Mouse (Mus musculus) lung, postnatal 0 days (tissue): ENCODE measurements around the gene Bace2. TPM values are rescaled to one million over a fixed set of nuclear protein-coding genes. Genes with fewer than 3 reads are reported as not detected.

ENCODE experiments used
- ATAC-seq: fragments of 200-750 bp; cut with Nextera tagmentation; 2 replicates; pipeline ENCODE4 v1.8.0; 2017; ENCODE audit warnings: moderate library complexity
- DNase-seq: peaks from one replicate; pipeline ENCODE4 v3.0.0-alpha.2; 2016; ENCODE audit warnings: low spot score
- H3K27ac ChIP-seq: fragments of 300-500 bp; sonication (generic); 2 replicates; pipeline ENCODE4 v1.5.1; 2014; ENCODE audit warnings: antibody characterized with exemption, mild to moderate bottlenecking, low read length, mixed read lengths
- H3K27me3 ChIP-seq: fragments of 300-500 bp; sonication (generic); replicated peaks from 2 replicates; pipeline ENCODE4 v1.6.1; 2014; ENCODE audit warnings: low read length, mixed read lengths; ENCODE audit not compliant: insufficient read depth
- H3K36me3 ChIP-seq: fragments of 300-500 bp; sonication (generic); 2 replicates; pipeline ENCODE4 v1.6.1; 2014; ENCODE audit warnings: low read length, mixed read lengths; ENCODE audit not compliant: insufficient read depth
- H3K4me1 ChIP-seq: fragments of 300-500 bp; sonication (generic); 2 replicates; pipeline ENCODE4 v1.6.1; 2014; ENCODE audit warnings: antibody characterized with exemption, low read depth, low read length, mixed read lengths; ENCODE audit not compliant: insufficient read depth
- H3K4me2 ChIP-seq: fragments of 300-500 bp; sonication (generic); replicated peaks from 2 replicates; pipeline ENCODE4 v1.6.1; 2014; ENCODE audit warnings: low read depth, mild to moderate bottlenecking, low read length, moderate library complexity, mixed read lengths
- H3K4me3 ChIP-seq: fragments of 300-500 bp; sonication (generic); 2 replicates; pipeline ENCODE4 v1.5.1; 2014; ENCODE audit warnings: low read depth, low read length
- H3K9ac ChIP-seq: fragments of 300-500 bp; sonication (generic); replicated peaks from 2 replicates; pipeline ENCODE4 v1.6.1; 2014; ENCODE audit warnings: low read depth, mild to moderate bottlenecking
- H3K9me3 ChIP-seq: fragments of 300-500 bp; sonication (generic); 2 replicates; pipeline ENCODE4 v1.6.1; 2016; ENCODE audit warnings: low read length, mixed read lengths
- CTCF ChIP-seq: IDR thresholded peaks from 2 replicates; pipeline ENCODE4 v1.5.1; 2016; ENCODE audit warnings: antibody characterized with exemption, mild to moderate bottlenecking
- EP300 ChIP-seq: IDR thresholded peaks from 2 replicates; pipeline ENCODE4 v1.6.1; 2016; ENCODE audit warnings: antibody characterized with exemption, mild to moderate bottlenecking, control low read depth
- WGBS: fragments of 180-500 bp; shearing (Covaris S2); extraction: QIAGEN DNeasy Blood & Tissue Kit; methylation state at CpG from one replicate; pipeline ENCODE4 v1.1.7; 2014; 5-methylcytosine and 5-hydroxymethylcytosine counted together
- polyA plus RNA-seq: library from polyadenylated mRNA; unstranded; fragments of >200 nt; fragmentation: Nextera tagmentation; extraction: Ambion mirVana; gene quantifications from 2 replicates; pipeline ENCODE4 v1.2.1, GENCODE M21; 2015

The Bace2 gene
- polyA plus RNA-seq, 1 experiment from 2014 or later, result 16.2 TPM

- 73% methylated on average over 4 of the region's 4 CpGs for whole genome bisulfite sequencing
- H3K4me3 ChIP-seq, result no peak overlapping the region
- H3K4me1 ChIP-seq, result no peaks in the 10 kb centered on the region
- H3K27me3 ChIP-seq, result no peaks in the 10 kb centered on the region
- H3K27ac ChIP-seq, result no peak overlapping the region
- TF ChIP-seq EP300 (no peak), CTCF (no peak)
- H3K9ac ChIP-seq, result no peak overlapping the region
- no peak overlapping the region for H3K4me2 ChIP-seq
- no peak for ATAC-seq
- DNase-seq, result no peak
- H3K9me3 ChIP-seq, result no peaks in the 10 kb centered on the region
- H3K36me3 ChIP-seq, result no peaks in the 10 kb centered on the region
These were observed 111.7 kb downstream of the Bace2 start for GRCm38 (mm10) chr16:97467993-97468791.

DNA sequence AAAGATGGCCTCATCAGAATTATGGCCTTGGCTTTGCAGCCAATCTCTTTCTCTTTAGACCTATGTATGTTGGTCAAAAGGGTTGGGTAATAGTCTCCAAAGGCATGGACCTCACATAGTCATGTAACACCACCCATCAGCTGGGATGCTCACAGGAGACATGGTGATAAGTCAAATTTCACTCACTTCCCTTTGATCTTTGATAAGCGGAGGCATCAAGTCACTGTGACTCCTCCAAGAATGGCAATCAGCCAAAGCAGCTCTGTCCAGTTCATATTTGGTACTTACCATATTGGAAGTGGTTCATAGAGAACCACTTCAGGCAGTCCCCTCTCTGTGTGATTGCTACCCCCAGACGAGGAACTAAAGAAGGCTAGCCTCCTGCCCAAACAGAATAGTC, 118.1 kb downstream of the Bace2 start:
- H3K9ac ChIP-seq, result no peak overlapping the region
- H3K4me3 ChIP-seq, result no peak overlapping the region
- DNase-seq (no peak), ATAC-seq (no peak)
- no peak overlapping the region for H3K4me2 ChIP-seq
- H3K27me3 ChIP-seq, result no peaks in the 10 kb centered on the region
- H3K9me3 ChIP-seq, result no peaks in the 10 kb centered on the region
- H3K27ac ChIP-seq, result no peak overlapping the region
- 59% methylated on average over 2 of the region's 2 CpGs for WGBS
- TF ChIP-seq CTCF, result no peak
- TF ChIP-seq EP300, result no peak
- no peaks in the 10 kb centered on the region for H3K4me1 ChIP-seq
- no peaks in the 10 kb centered on the region for H3K36me3 ChIP-seq

DNA sequence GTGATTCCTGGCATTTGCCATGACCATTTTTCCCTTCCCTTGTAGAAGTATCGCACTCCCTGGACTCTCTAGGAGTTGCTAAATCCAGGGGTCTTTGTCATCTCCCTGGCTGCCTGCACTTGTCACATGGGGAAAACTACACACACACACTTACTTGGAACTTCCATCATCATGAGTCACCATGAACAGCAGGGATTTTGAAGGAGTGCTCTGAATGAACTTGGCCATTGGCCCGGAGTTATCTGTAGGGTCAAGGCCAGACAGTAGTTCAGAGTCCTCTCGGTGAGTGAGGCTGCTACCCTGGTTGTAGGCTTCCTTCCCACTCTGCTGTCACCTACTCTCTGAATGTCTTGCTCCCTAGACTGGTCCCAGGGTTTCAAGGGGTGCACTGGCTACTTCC, 119.0 kb downstream of the Bace2 start:
- Histone ChIP-seq H3K4me3 (no peak overlapping the region), H3K27ac (no peak overlapping the region), H3K4me1 (no peaks in the 10 kb centered on the region), H3K9ac (no peak overlapping the region), H3K27me3 (no peaks in the 10 kb centered on the region), H3K4me2 (no peak overlapping the region), H3K9me3 (no peaks in the 10 kb centered on the region), H3K36me3 (no peaks in the 10 kb centered on the region)
- peak; percentile 33 for ATAC-seq
- 66% methylated on average over 3 of the region's 3 CpGs for WGBS
- no peak for TF ChIP-seq CTCF
- peak; percentile 29 for DNase-seq

DNA sequence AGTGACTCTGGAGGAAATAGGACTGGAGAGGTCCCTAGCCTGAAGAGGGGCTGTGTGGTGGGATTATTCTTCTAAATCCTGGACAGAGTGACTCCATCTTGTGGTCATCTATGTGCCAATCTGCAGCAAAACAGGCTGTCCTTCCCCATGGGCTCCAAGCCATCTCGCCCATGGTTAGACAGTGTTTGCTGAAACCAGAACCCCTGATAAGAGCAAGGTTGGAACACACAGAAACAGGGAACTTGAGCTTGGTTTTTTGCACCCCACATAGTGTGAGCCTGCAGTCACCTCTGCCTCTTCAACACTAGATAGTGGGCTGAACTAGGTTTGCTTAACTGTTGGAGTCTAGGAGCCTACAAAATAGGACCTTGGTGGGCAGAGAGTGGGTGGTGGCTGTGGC, 120.0 kb downstream of the Bace2 start:
- DNase-seq (no peak), ATAC-seq (no peak)
- Histone ChIP-seq H3K36me3 (no peaks in the 10 kb centered on the region), H3K9ac (no peak overlapping the region), H3K27me3 (no peaks in the 10 kb centered on the region), H3K4me2 (no peak overlapping the region), H3K4me3 (no peak overlapping the region), H3K27ac (no peak overlapping the region), H3K4me1 (no peaks in the 10 kb centered on the region), H3K9me3 (no peaks in the 10 kb centered on the region)
- TF ChIP-seq CTCF, result no peak
- TF ChIP-seq EP300, result no peak
- 50% methylated on average over 1 of the region's 1 CpGs for WGBS

DNA sequence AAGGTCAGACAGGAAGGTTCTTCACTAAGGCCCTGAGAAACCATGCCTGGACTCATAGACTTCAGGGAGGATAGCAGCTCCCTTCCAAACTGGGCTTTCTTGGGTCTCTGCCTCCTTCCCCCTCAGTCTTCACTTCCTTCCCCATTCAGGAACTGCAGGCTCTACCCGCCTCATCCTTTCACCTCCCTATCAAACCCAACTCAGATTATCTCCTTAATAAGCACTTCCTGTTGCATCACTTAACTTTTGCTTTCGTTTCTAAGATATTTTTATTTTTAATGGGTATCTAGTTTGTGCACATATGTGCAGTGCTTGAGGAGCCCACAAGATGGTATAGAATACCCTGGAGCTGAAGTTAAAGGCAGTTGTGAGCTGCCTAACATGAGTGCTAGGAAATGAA, 122.1 kb downstream of the Bace2 start:
- 59% methylated on average over 2 of the region's 2 CpGs for WGBS
- no peak overlapping the region for H3K4me3 ChIP-seq
- DNase-seq (no peak), ATAC-seq (no peak)
- no peaks in the 10 kb centered on the region for H3K4me1 ChIP-seq
- no peak overlapping the region for H3K9ac ChIP-seq
- no peak overlapping the region for H3K27ac ChIP-seq
- H3K4me2 ChIP-seq, result no peak overlapping the region
- H3K9me3 ChIP-seq, result no peaks in the 10 kb centered on the region
- no peaks in the 10 kb centered on the region for H3K27me3 ChIP-seq
- TF ChIP-seq CTCF, result no peak
- TF ChIP-seq EP300, result no peak
- H3K36me3 ChIP-seq, result no peaks in the 10 kb centered on the region

GRCm38 (mm10) chr16:97492369-97492768, 135.8 kb downstream of the Bace2 start:
- Histone ChIP-seq H3K4me1 (no peaks in the 10 kb centered on the region), H3K4me3 (no peak overlapping the region), H3K9ac (no peak overlapping the region), H3K27me3 (no peaks in the 10 kb centered on the region), H3K9me3 (no peaks in the 10 kb centered on the region), H3K36me3 (no peaks in the 10 kb centered on the region), H3K4me2 (no peak overlapping the region), H3K27ac (no peak overlapping the region)
- whole genome bisulfite sequencing, result 41% methylated on average over 1 of the region's 1 CpGs
- no peak for TF ChIP-seq EP300
- TF ChIP-seq CTCF, result no peak
- no peak for DNase-seq
- no peak for ATAC-seq

Other genes starting within 250 kb of the Bace2 start
- gene Dscam, start 186.0 kb upstream of the Bace2 start, polyA plus RNA-seq, result not detected in 2 replicates
- 0.18 and 0.21 TPM in 2 replicates for gene Mx1, start 106.2 kb downstream of the Bace2 start, polyA plus RNA-seq
- 0.82 and 0.84 TPM in 2 replicates for gene Fam3b, start 158.1 kb downstream of the Bace2 start, polyA plus RNA-seq